In genomic region chr13:51247378-51247777, GRCm38 (mm10) we compare ENCODE assay signal across 25 mouse cellular contexts.
DNase-seq lines count a peak whose midpoint lies in the region; ATAC-seq lines count a peak whose summit lies in the region.
"Had no signal": no experiment of that assay in that cellular context is flagged by ENCODE, and none has a peak within 500 bp of the region (broad histone marks: within the 10 kb centered on the region; RNA-seq: fewer than 3 reads in every experiment).

No protein-coding gene starts in this region.

- H3K9ac ChIP-seq in kidney, embryonic 15.5 days: no peak overlapping the region
- H3K9ac ChIP-seq: embryonic facial prominence, embryonic 12.5 days; forebrain, embryonic 13.5 days; forebrain, embryonic 15.5 days; forebrain, postnatal 0 days had no signal

- H3K4me2 ChIP-seq in kidney, embryonic 15.5 days: no peak overlapping the region
- H3K4me2 ChIP-seq: embryonic facial prominence, embryonic 12.5 days; forebrain, embryonic 13.5 days; forebrain, embryonic 15.5 days had no signal

- H3K27me3 ChIP-seq in kidney, embryonic 15.5 days: no peaks in the 10 kb centered on the region
- H3K27me3 ChIP-seq: CH12.LX; embryonic facial prominence, embryonic 12.5 days; forebrain, embryonic 13.5 days; forebrain, embryonic 15.5 days; Patski had no signal

- H3K36me3 ChIP-seq in kidney, embryonic 15.5 days: no peaks in the 10 kb centered on the region
- H3K36me3 ChIP-seq: embryonic facial prominence, embryonic 10.5 days; embryonic facial prominence, embryonic 12.5 days; forebrain, embryonic 15.5 days; G1E had no signal

- peak; percentile 17 for DNase-seq in 3T3-L1 (ENCODE audit: low read depth, low spot score)
- no peak for DNase-seq in adrenal gland, postnatal 25 days
- no peak for DNase-seq in cerebellum, postnatal 36 days
- DNase-seq: adrenal gland, adult 8-10 months; adrenal gland, postnatal 14 days; B cell, adult 2 months; cerebellum, adult 11 months; cerebellum, adult 18-20 months; cerebellum, adult 8-10 months; cerebellum, adult 9-11 months; cerebellum, postnatal 14 days; forebrain, postnatal 0 days had no signal

- peak; percentile 74 for ATAC-seq in common myeloid progenitor, adult 5-6 weeks (replicated peaks; ENCODE audit: low read depth, poor library complexity, severe bottlenecking)
- peak; percentile 39 to 42; a peak in 2 of 4 replicates for ATAC-seq in hematopoietic stem cell, adult 5-6 weeks (replicated peaks in 1 of 2; ENCODE audit: insufficient read depth in 1 of 2, low FRiP score in 2 of 2, low TSS enrichment in 1 of 2, low read depth in 1 of 2, poor library complexity in 2 of 2, severe bottlenecking in 2 of 2)
- peak; percentile 85 for ATAC-seq in megakaryocyte progenitor cell, adult 5-6 weeks (replicated peaks; ENCODE audit: poor library complexity)
- no peak for ATAC-seq in kidney, embryonic 15.5 days (replicated peaks; ENCODE audit: low FRiP score)
- ATAC-seq: activated CD4-positive, CD25-positive, alpha-beta regulatory T cell, adult 4 months; CD4-positive, CD25-positive, alpha-beta regulatory T cell, adult 4 months; forebrain, embryonic 13.5 days; forebrain, embryonic 15.5 days; forebrain, postnatal 0 days; Patski had no signal

- no peaks in the 10 kb centered on the region for H3K9me3 ChIP-seq in kidney, embryonic 15.5 days (replicated peaks)
- H3K9me3 ChIP-seq: embryonic facial prominence, embryonic 10.5 days; embryonic facial prominence, embryonic 12.5 days; forebrain, embryonic 13.5 days; forebrain, embryonic 15.5 days had no signal

- H3K27ac ChIP-seq in kidney, embryonic 15.5 days: no peak overlapping the region
- H3K27ac ChIP-seq: embryonic facial prominence, embryonic 10.5 days; embryonic facial prominence, embryonic 12.5 days; forebrain, embryonic 13.5 days; forebrain, embryonic 15.5 days had no signal

- H3K4me3 ChIP-seq in kidney, embryonic 15.5 days (replicated peaks): no peak overlapping the region
- H3K4me3 ChIP-seq: embryonic facial prominence, embryonic 10.5 days; embryonic facial prominence, embryonic 12.5 days; forebrain, embryonic 13.5 days; forebrain, embryonic 15.5 days had no signal

- 79% methylated on average over 3 of the region's 3 CpGs for WGBS in kidney, embryonic 15.5 days

- H3K4me1 ChIP-seq in kidney, embryonic 15.5 days: 0 out of 2 replicates have a peak, but pooled peaks cover 2% of the 10 kb centered on the region
- H3K4me1 ChIP-seq: embryonic facial prominence, embryonic 10.5 days; forebrain, embryonic 13.5 days; forebrain, embryonic 15.5 days had no signal
